Mouse (Mus musculus): ENCODE data around the gene Vps37b.

Vps37b gene

DNA sequence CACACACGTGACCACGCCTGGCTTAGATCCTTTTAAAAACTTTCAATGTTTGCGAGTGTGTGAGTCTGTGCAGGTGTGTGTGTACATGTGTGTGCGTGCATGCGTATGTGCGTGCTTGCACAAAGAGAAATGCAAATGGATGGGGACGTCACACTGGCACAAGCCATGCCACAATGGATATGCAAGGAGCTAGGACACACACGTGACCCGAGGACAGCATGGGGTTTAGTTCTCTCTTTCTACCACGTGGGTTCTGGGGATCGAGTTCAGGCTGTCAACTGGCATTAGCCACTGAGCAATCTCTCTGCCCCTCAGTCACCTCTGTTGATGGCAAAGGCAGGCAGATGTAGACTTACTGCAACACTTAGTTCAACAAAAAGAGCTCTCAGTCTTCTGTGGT lies 10.4 kb downstream of the Vps37b start:
- no peak for DNase-seq (ENCODE audit: low read depth, low spot score)

DNA sequence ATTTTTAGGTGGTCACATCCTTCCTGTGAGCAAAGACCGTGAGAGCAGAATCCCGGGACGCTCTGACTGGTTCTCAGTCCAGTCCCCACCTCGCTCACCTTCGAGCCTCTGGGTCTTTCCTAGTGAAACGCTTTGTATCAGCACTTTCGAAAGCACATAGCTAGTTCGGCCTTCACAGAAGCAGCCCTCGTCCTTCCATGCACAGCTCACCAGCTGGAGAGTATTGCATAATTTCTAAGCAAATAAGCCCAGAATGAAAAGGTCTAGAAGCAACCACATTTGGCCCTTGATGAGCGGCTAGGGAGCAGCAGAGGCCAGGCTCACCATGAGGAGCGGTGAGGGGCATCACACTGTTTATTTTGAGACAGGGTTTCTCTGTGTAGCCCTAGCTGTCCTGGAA lies 10.9 kb downstream of the Vps37b start:
- DNase-seq (ENCODE audit: low read depth, low spot score): no peak

- no peak for DNase-seq (ENCODE audit: low read depth, low spot score)
Measured at GRCm38 (mm10) chr5:124019348-124020216, 12.5 kb downstream of the Vps37b start.

DNA sequence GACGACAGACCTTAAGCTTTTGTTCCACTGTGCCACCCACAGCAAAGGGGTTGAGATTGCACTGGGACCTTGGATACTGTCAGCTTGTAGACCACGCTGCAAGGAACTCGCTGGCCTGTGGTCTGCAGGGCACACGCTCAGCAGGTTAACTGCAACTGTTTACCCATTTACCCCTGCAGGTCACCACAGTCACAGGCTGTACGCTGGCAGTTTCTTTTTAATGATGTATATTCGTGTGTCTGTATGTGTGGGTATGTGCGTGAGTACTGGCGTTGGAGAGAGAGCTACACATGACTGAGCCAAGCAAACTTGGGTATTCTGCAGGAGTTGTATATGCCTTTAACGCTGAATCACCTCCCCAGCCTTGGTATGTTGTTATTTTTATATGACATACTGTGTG lies 13.4 kb downstream of the Vps37b start:
- no peak for DNase-seq (ENCODE audit: low read depth, low spot score)

DNA sequence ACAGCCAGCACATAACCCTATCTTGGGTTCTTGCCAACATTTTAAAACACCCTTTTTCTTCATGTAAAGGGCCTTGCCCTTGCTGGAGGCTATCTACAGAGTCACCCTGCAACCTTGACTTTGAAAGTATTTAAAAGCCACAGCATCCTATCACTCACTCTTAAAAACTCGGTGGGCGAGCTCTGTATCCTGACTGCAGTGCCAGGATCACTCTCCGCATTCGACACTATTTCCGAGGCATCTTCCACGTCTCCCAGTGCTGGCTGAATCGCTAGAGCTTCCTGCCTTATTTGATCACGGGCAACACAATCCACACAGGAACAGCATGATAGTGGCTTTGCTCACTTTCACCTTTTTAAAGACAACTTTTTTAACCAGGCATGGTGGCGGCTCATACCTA lies 14.1 kb downstream of the Vps37b start:
- DNase-seq (ENCODE audit: low read depth, low spot score): no peak

DNA sequence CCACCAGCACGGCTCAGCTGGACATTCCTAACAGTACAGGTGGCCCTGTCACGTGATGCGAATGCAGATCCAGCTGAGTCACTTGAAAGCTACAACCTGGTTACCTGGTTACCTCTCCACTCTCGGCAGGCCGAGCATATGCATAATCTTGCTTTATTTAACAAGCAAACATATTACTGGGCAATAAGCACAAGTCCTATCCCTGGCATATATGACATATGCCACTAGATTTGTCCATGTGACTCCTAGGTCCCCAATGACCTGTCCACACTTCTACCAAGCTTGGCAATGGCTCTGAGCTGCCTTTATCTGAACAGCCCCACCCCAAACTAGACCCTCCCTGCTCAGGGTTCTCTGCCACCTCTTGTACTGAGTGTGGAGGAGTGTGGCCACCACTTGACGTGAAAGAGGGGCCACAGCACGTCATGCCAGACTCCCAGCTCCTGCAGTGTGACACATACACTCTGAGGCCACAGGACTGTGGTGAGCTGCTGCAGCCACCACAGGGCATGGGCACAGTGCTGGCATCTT lies 15.7 kb downstream of the Vps37b start:
- no peak for DNase-seq (ENCODE audit: low read depth, low spot score)

GRCm38 (mm10) chr5:124015727-124016126 lies 16.3 kb downstream of the Vps37b start:
- no peak for DNase-seq (ENCODE audit: low read depth, low spot score)

DNA sequence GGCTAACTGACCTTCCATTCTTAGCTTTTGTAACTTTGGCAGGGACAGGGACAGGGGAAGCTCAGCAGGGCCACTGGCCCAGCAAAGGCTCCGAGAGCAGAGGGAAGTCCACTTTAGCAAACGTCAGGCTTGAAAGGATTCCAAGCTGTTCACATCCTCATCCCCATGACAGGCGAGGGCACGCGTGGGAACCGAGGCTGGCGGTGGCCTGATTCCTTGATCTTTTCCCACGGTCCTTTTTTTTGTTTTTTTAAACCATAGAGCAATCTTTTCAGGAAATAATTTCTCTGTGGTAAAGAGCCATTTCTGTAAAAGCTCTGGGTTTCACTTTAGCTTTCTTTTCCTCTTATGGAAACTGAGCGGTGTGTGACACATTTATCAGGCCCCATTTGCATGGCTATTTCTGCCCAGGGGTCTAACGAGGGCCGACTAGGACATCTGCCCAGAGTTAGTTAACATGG lies 17.2 kb downstream of the Vps37b start:
- DNase-seq (ENCODE audit: low read depth, low spot score): no peak

DNA sequence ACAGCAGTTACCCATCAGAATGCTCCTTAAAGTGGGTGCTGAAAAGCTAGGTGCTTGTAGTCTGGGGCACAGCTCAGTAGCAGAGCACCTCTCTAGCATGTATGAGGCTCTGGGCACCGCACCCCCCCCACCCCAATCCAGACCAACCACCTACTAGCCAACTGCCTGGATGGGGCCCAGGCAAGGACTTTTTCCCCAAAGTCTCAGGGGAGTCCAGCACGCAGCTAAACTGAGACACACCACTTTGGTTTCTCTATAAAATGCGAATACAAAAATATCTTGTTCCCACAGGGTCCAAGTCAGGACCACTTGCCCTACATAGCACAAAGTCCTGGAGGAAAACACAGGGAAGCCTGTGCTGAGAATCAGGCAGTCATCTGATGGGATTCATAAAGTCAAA lies 17.9 kb downstream of the Vps37b start:
- DNase-seq (ENCODE audit: low read depth, low spot score): no peak

DNA sequence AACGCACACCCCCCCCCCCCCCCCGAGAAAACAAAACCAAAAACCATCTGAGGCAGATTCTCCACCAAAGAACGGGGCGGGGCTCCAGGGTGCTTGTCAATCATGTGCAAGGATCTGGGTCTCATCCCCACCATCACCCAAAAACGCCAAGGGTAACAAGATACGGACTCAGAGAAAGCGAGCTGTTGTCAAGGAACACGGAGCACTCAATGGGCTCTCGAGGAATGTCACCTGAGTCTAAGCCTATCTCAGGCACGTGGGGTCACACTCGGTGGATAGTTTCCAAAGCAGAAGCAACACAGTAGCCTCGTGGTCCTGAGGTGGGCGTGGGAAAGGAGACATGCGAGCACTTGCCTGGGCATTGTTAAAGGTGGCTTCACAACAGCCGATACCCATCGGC lies 18.3 kb downstream of the Vps37b start:
- no peak for DNase-seq (ENCODE audit: low read depth, low spot score)

GRCm38 (mm10) chr5:124012885-124013284 lies 19.2 kb downstream of the Vps37b start:
- no peak for DNase-seq (ENCODE audit: low read depth, low spot score)

DNA sequence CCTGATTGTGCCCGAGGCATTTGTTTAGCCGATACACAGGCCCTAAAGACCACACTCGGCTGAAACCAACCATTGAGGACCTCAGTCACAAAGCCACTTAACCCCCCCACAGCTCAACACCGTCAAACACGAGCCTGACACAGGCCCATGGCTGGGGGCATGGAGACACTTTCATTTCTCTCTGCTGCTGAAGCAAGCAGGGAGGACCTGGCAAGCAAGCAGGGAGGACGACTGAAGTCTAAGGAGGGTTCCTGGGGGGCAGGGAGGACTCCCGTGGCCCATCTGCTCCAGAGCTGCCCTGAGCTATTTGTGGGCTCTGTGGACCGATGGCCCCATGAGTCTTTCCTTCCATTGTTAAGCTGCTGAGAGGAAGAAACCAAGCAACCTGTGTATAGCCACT lies 20.1 kb downstream of the Vps37b start:
- no peak for DNase-seq (ENCODE audit: low read depth, low spot score)

DNA sequence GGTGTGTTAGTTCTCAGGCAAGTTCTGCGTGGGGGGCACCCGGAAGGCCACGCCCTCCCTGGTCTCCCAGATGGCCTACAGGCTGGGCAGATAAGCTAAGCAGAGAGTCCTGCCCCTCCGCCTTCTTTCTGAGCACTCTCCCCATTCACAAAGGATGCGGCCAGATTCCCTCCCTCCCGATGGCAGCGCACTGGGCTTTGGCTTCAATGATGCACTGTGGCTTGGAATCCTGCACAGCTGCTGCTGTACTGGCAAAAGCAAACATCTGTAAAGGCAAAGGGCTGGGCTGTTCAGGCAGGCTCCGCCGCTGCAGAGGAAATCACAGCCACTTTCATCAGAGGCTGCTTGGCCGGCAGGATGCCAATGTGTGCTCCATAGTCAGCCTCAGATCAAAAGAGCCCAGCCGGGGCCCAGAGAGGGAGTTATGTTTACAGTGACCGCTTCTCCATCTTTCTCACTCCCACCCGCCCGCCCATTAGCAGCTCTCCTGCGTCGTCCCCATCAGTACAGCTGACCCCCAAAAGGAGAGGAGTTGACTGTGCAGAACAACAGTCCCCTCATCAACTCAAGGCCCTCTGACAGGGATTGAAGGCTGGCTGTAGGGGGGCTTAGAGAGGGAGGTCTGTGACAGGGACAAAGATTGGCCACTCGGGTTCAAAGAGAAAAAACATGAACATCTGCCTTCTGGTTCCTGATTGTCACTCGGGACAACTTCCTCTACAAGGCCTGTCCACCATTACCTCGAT lies 21.0 kb downstream of the Vps37b start:
- DNase-seq (ENCODE audit: low read depth, low spot score): no peak

- DNase-seq (ENCODE audit: low read depth, low spot score): no peak
Measured at GRCm38 (mm10) chr5:124010077-124010476, 22.0 kb downstream of the Vps37b start.

DNA sequence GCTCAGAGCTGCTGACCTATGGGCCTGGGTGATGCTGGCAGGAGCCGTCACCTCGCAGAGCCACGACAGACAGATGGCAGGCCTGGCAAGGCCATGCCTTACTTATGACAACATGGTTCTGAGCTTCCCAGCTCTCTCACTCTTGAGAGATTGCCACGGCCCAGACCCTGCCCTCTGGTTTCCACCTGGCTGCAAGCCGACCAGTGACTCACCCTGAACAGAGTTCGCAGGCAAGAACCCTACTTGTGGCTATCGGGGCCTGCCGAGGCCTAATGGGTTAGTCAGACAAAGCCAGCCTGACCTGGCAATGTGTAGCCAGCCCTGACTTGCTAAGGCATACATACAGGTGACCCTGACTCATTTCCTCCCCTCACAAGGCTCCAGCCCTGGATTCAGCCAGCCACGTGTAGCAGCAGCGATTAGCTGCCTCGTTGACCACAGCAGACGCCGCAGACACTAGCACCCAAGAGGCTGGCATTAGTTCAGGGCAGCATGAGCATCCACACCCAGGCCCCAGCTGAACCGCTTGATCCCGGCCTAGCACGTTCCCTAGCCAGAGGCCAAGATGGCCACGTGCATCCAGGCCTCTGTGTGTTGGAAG lies 25.1 kb downstream of the Vps37b start:
- no peak for DNase-seq (ENCODE audit: low read depth, low spot score)

DNA sequence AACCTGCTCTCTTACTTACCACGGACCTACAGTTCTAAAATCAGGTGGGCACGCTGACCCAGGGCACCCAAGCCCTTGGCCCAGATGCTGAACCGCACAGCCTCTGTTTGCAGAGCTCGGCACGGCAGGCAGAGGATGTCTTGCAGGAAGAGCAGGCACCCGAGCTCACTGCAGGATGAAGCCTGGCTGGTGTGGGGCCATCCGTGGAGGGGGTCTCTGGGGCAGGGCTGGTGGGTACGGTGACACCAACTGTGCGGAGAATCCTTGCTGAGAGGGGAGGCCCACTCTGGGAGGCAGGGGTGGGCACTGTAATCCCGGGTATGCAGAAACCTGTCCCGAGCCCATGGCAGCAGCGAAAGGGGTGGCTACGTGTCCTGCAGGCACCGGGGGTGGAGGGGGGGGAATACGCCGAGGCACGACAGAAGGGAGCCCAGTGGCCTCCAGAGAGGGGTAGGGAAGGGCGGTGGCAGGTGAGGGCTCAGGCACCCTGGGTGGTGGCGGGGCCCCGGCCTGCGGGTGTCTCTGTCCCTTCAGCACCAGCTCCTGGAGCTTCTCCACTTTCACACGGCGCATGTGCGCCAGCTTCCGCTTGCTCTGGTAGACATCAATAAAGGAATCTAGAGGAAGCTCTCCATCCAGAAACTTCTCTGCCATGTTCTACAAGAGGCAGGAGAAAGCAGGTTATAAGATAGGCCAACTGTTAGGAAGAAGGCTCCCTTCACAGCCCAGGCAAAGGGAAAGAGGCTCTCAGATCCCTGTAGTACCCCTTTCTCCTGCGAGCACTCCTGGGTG lies 25.8 kb downstream of the Vps37b start:
- no peak for DNase-seq (ENCODE audit: low read depth, low spot score)

- DNase-seq (ENCODE audit: low read depth, low spot score): no peak
Measured at GRCm38 (mm10) chr5:124005591-124005990, 26.5 kb downstream of the Vps37b start.

- DNase-seq (ENCODE audit: low read depth, low spot score): no peak
Measured at GRCm38 (mm10) chr5:124005151-124005500, 26.9 kb downstream of the Vps37b start.

GRCm38 (mm10) chr5:124004356-124005150 lies 27.5 kb downstream of the Vps37b start:
- DNase-seq (ENCODE audit: low read depth, low spot score): no peak

GRCm38 (mm10) chr5:124003375-124003774 lies 28.7 kb downstream of the Vps37b start:
- DNase-seq (ENCODE audit: low read depth, low spot score): no peak

DNA sequence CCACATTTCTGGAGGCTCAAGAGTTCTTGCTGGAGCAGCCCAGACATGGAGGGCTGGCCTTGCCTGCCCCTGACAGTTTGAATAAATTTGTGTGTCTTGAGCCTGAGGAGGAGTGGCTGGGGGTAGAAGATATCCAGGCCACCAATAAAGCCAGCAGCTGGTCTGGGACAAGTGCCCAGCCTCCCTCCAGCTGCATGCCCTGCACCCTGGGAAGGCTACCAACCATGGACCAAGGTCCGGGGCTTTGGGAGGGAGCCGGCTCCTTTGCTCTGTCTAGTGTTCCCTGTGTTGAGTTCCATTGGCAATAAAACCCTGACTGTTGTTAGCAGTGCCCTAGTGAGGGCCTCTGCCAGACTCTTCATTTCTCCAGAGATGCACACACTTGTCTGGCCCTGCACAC lies 29.2 kb downstream of the Vps37b start:
- DNase-seq (ENCODE audit: low read depth, low spot score): no peak

Data from retina, postnatal 7 days (tissue).